Mouse (Mus musculus) myocyte (in vitro differentiated cells): ENCODE data around the gene Vmo1. TPM values are rescaled to one million over a fixed set of nuclear protein-coding genes. Genes with fewer than 3 reads are reported as not detected.

Source experiments
- H3K27me3 ChIP-seq: one replicate; pipeline ENCODE4 v1.6.1; 2011; ENCODE audit not compliant: control insufficient read depth, insufficient read depth, insufficient read length
- H3K36me3 ChIP-seq: one replicate; pipeline ENCODE4 v1.6.1; 2011; ENCODE audit not compliant: control insufficient read depth, insufficient read depth
- H3K4me2 ChIP-seq: one replicate; pipeline ENCODE4 v1.6.1; 2011; ENCODE audit warnings: low read depth, control low read depth
- H3K4me3 ChIP-seq: one replicate; pipeline ENCODE4 v1.5.1; 2011; ENCODE audit warnings: mild to moderate bottlenecking, control low read depth, moderate library complexity
- H3K79me2 ChIP-seq: one replicate; pipeline ENCODE4 v1.6.1; 2011; ENCODE audit not compliant: control insufficient read depth, insufficient read depth
- H3ac ChIP-seq: one replicate; pipeline ENCODE4 v1.6.1; 2011; ENCODE audit not compliant: control insufficient read depth, insufficient read length
- CEBPB ChIP-seq: IDR thresholded peaks from 2 replicates; pipeline ENCODE4 v1.6.1; 2011; ENCODE audit warnings: mild to moderate bottlenecking, moderate library complexity; ENCODE audit not compliant: poor library complexity, insufficient read depth, severe bottlenecking
- E2F4 ChIP-seq: IDR thresholded peaks from one replicate; pipeline ENCODE4 v1.6.1; 2011; ENCODE audit warnings: mild to moderate bottlenecking, control low read depth, moderate library complexity; ENCODE audit not compliant: insufficient read depth
- MAX ChIP-seq: IDR thresholded peaks from one replicate; pipeline ENCODE4 v1.6.1; 2011; ENCODE audit warnings: low read depth, mild to moderate bottlenecking, control low read depth
- MYOD1 ChIP-seq, 3 experiments: IDR thresholded peaks; one replicate each; pipeline ENCODE4 v1.6.1; 2011; ENCODE audit warnings: control low read depth in 2 of 3, low read depth in 2 of 3, mild to moderate bottlenecking in 2 of 3, moderate library complexity in 1 of 3; ENCODE audit not compliant: insufficient read length in 2 of 3, control insufficient read depth in 1 of 3
- MYOG ChIP-seq, 3 experiments: IDR thresholded peaks; one replicate each; pipeline ENCODE4 v1.6.1; 2011; ENCODE audit warnings: control low read depth in 2 of 3, low read depth in 2 of 3, mild to moderate bottlenecking in 2 of 3; ENCODE audit not compliant: insufficient read length in 2 of 3, control insufficient read depth in 1 of 3, insufficient read depth in 1 of 3
- POLR2A ChIP-seq: IDR thresholded peaks from one replicate; pipeline ENCODE4 v1.6.1; 2011; ENCODE audit warnings: low read depth, mild to moderate bottlenecking, control low read depth, moderate library complexity; ENCODE audit not compliant: insufficient read length
- POLR2AphosphoS2 ChIP-seq: IDR thresholded peaks from one replicate; pipeline ENCODE4 v1.6.1; 2011; ENCODE audit warnings: low read depth, control low read depth; ENCODE audit not compliant: insufficient read length
- REST ChIP-seq: IDR thresholded peaks from one replicate; pipeline ENCODE4 v1.6.1; 2011; ENCODE audit warnings: mild to moderate bottlenecking, control low read depth, moderate library complexity; ENCODE audit not compliant: insufficient read depth, insufficient read length
- SRF ChIP-seq: IDR thresholded peaks from one replicate; pipeline ENCODE4 v1.6.1; 2011; ENCODE audit warnings: low read depth; ENCODE audit not compliant: control insufficient read depth, insufficient read length
- TCF12 ChIP-seq: IDR thresholded peaks from one replicate; pipeline ENCODE4 v1.6.1; 2011; ENCODE audit warnings: mild to moderate bottlenecking, control low read depth; ENCODE audit not compliant: poor library complexity, insufficient read depth, severe bottlenecking
- TCF3 ChIP-seq: IDR thresholded peaks from one replicate; pipeline ENCODE4 v1.6.1; 2011; ENCODE audit warnings: low read depth, control low read depth; ENCODE audit not compliant: insufficient read length
- USF1 ChIP-seq: IDR thresholded peaks from one replicate; pipeline ENCODE4 v1.6.1; 2011; ENCODE audit warnings: low read depth, mild to moderate bottlenecking, control low read depth, moderate library complexity
- polyA plus RNA-seq: library from polyadenylated mRNA; unstranded; fragments of >200 nt; fragmentation: generic; extraction: Trizol; gene quantifications from one replicate; pipeline ENCODE4 v1.2.1, GENCODE M21; 2012; ENCODE audit warnings: missing spikeins

The Vmo1 gene
- not detected for polyA plus RNA-seq

DNA sequence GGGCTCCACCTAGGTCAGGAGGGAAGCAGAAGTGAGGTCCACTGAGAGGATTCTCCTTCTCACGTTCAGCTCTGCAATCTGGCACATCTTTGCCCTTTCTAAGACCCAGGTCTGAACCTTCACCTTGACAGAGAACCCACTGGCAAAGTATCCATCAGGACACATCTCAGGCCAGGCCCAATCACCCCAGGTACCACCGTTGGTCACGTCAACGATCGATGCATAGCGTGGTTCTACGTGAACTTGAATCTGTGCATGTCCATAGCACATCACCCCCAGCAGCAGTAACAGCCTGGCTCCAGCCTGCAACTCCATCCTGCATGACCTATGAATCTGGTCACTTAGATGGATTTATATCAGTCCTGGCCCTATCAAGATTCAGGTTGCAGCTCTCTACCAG lies at the start of gene Vmo1:
Gene Vmo1, minus strand, starts transcription at position 329 of the 400 bp plus-strand sequence.
- H3ac ChIP-seq: no peak within 1 kb of the TSS
- no peak within 1 kb of the TSS for H3K4me3 ChIP-seq

DNA sequence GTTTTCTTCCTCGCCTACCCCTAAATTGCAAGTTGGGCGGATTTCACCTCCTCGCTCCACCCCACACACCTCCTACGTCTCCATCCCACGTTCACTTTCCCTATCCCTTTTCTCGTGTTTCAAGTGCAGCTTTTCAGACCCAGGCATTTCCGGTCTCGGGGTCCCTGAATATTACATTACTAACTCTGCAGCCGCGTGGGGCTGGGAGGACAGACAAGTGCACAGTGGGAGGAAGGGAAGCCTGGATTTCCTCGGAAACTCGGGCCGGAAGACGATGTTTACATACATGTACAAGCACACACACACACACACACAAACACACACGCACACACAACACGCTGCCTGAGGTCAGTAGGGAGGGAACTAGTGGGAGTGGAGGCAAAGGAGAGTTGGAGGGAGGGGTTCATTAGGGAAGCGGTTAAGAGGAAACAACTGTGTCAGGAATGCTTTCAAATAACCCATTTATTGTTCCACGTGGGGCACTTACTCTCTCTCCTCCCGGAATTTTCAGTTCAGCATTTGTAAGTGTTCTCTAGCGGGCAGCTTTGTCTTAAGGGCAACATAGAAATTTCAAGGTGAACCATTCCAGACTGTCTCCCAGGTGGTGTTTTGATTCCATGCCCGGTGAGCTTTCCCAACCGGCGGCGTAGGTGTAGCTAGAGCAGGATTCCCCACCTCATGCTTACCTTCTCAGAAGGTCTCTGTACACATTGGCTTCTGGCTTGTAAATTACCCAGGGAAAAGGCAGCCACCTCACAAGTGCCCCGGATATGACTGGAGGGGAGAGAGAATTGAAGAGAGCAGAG lies 49.3 kb upstream of the Vmo1 start:
- TF ChIP-seq SRF (no peak), POLR2A (no peak), CEBPB (no peak), E2F4 (no peak), USF1 (no peak), POLR2AphosphoS2 (no peak)

More for the DNA sequence above, at the start of gene Vmo1:
- H3K4me2 ChIP-seq: no peak within 1 kb of the TSS
- no peak for TF ChIP-seq CEBPB
- no peak for TF ChIP-seq E2F4
- no peak for TF ChIP-seq POLR2AphosphoS2
- TF ChIP-seq SRF: no peak
- no peak for TF ChIP-seq TCF3
- TF ChIP-seq POLR2A: no peak
- no peak for TF ChIP-seq MYOG (IDR thresholded peaks at IDR 0.05; ENCODE audit: control insufficient read depth in 1 of 3, insufficient read depth in 1 of 3, insufficient read length in 2 of 3, low read depth in 2 of 3)
- TF ChIP-seq REST: no peak
- no peak for TF ChIP-seq USF1
- TF ChIP-seq MAX: no peak
- no peak for TF ChIP-seq MYOD1 (IDR thresholded peaks at IDR 0.05; ENCODE audit: control insufficient read depth in 1 of 3, insufficient read length in 2 of 3, low read depth in 2 of 3)
- no peak for TF ChIP-seq TCF12
- H3K79me2 ChIP-seq: no peaks in the 10 kb centered on the region
- H3K36me3 ChIP-seq: no peaks in the 10 kb centered on the region
- H3K27me3 ChIP-seq: peaks cover 15% of the 10 kb centered on the region

GRCm38 (mm10) chr11:70562995-70563469 lies 48.6 kb upstream of the Vmo1 start:
- Histone ChIP-seq H3K27me3 (no peaks in the 10 kb centered on the region), H3ac (peak overlapping the region; percentile 97), H3K4me2 (peak overlapping the region; percentile 98), H3K4me3 (peak overlapping the region; percentile 72), H3K79me2 (peaks cover 47% of the 10 kb centered on the region), H3K36me3 (no peaks in the 10 kb centered on the region)
- TF ChIP-seq SRF: no peak
- no peak for TF ChIP-seq MYOD1 (IDR thresholded peaks at IDR 0.05; ENCODE audit: control insufficient read depth in 1 of 3, insufficient read length in 2 of 3, low read depth in 2 of 3)
- no peak for TF ChIP-seq TCF3
- TF ChIP-seq TCF12: no peak
- TF ChIP-seq CEBPB: no peak
- TF ChIP-seq MYOG (IDR thresholded peaks at IDR 0.05; ENCODE audit: control insufficient read depth in 1 of 3, insufficient read depth in 1 of 3, insufficient read length in 2 of 3, low read depth in 2 of 3): no peak
- no peak for TF ChIP-seq REST
- no peak for TF ChIP-seq E2F4
- TF ChIP-seq MAX: no peak
- no peak for TF ChIP-seq POLR2A
- no peak for TF ChIP-seq POLR2AphosphoS2

More for the DNA sequence above, 49.3 kb upstream of the Vmo1 start:
- H3K4me2 ChIP-seq: peak overlapping the region; percentile 98
- no peaks in the 10 kb centered on the region for H3K27me3 ChIP-seq
- H3K4me3 ChIP-seq: peak overlapping the region; percentile 72
- H3ac ChIP-seq: peak overlapping the region; percentile 97
- H3K36me3 ChIP-seq: no peaks in the 10 kb centered on the region
- H3K79me2 ChIP-seq: peaks cover 53% of the 10 kb centered on the region

- H3K4me3 ChIP-seq: peak within 1 kb of the TSS; percentile 72
- H3K27me3 ChIP-seq: no peaks in the 10 kb centered on the region
- H3K4me2 ChIP-seq: peak within 1 kb of the TSS; percentile 98
- peak within 1 kb of the TSS; percentile 97 for H3ac ChIP-seq
- no peaks in the 10 kb centered on the region for H3K36me3 ChIP-seq
- H3K79me2 ChIP-seq: peaks cover 42% of the 10 kb centered on the region
- TF ChIP-seq POLR2AphosphoS2 (peak; percentile 77), MAX (no peak), POLR2A (peak; percentile 81), MYOG (IDR thresholded peaks at IDR 0.05; ENCODE audit: control insufficient read depth in 1 of 3, insufficient read depth in 1 of 3, insufficient read length in 2 of 3, low read depth in 2 of 3) (peak in 1 of 3 experiments; percentile 45), SRF (no peak), REST (no peak), TCF12 (no peak), USF1 (peak; percentile 84), CEBPB (no peak), MYOD1 (IDR thresholded peaks at IDR 0.05; ENCODE audit: control insufficient read depth in 1 of 3, insufficient read length in 2 of 3, low read depth in 2 of 3) (peak in 1 of 3 experiments; percentile 33)
Measured at GRCm38 (mm10) chr11:70562287-70562994, 48.0 kb upstream of the Vmo1 start, which contains the start of gene Mink1. Mink1 (plus strand) TSS chr11:70562881.
